Mouse (Mus musculus): ENCODE results near the gene Mdga2. TPM values are rescaled to one million over a fixed set of nuclear protein-coding genes. Genes with fewer than 3 reads are reported as not detected.

Gene Mdga2
- total and polyA plus RNA-seq, 3 experiments, result 0.27 TPM; not detected in 2

DNA sequence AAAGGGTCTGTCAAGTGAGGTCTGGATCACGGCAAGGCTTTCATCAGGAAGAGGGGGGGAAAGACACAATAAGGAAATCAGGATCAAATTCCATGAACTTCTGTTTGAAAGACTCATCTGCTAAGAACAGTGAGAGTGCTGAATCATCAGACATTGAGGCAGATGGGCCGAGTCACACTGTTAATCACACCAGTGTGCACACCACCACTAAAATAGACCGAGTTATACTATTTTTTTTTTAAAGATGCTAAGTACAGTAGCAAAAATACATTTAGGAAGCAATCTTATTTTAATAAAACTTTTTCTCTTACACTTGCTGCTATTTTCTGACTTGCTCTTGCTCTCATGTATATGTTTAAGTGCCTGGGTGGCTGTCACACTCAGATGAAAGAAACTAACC, 382.0 kb downstream of the Mdga2 start:
- H3K36me3 ChIP-seq (replicated peaks in 1 of 2; ENCODE audit: control insufficient read depth in 1 of 2, insufficient read depth in 1 of 2, low read length in 1 of 2), result no peaks in the 10 kb centered on the region
- no peaks in the 10 kb centered on the region for H3K27me3 ChIP-seq (replicated peaks)
- no peak overlapping the region for H3K27ac ChIP-seq (ENCODE audit: insufficient read depth, low read depth)
- no peaks in the 10 kb centered on the region for H3K9me3 ChIP-seq (replicated peaks; ENCODE audit: low read length)
- no peak for TF ChIP-seq MYC (IDR thresholded peaks at IDR 0.05; ENCODE audit: low read depth, low read length)
- TF ChIP-seq GABPA (IDR thresholded peaks at IDR 0.05; ENCODE audit: insufficient replicate concordance, low read depth, low read length), result no peak
- TF ChIP-seq ELF1 (IDR thresholded peaks at IDR 0.05; ENCODE audit: low read depth, low read length), result no peak
- no peak for TF ChIP-seq MEF2A (IDR thresholded peaks at IDR 0.05; ENCODE audit: borderline replicate concordance, low read depth, low read length)
- TF ChIP-seq POLR2AphosphoS2 (IDR thresholded peaks at IDR 0.05; ENCODE audit: low read depth, low read length), result no peak
- no peak for TF ChIP-seq RAD21 (IDR thresholded peaks at IDR 0.05; ENCODE audit: low read depth, low read length)
- no peak for TF ChIP-seq UBTF (IDR thresholded peaks at IDR 0.05; ENCODE audit: low read depth, low read length)
- no peak for TF ChIP-seq SMC3 (IDR thresholded peaks at IDR 0.05; ENCODE audit: low read depth, low read length)
- no peak for TF ChIP-seq KAT2A (IDR thresholded peaks at IDR 0.05; ENCODE audit: insufficient replicate concordance, low read length)
- no peak for TF ChIP-seq CHD1 (IDR thresholded peaks at IDR 0.05; ENCODE audit: low read depth, low read length)
- no peak for TF ChIP-seq MAZ (IDR thresholded peaks at IDR 0.05; ENCODE audit: low read depth, low read length)
- H3K4me1 ChIP-seq (ENCODE audit: control insufficient read depth in 1 of 2, insufficient read depth in 2 of 2), result no peaks in the 10 kb centered on the region
- no peak overlapping the region for H3K9ac ChIP-seq (ENCODE audit: insufficient read depth, low read depth)
- dilution Hi-C loops (cut with MboI; ENCODE audit: extremely low pct_ligation_motif_present, extremely low pct_unique_long_range_greater_than_20kb, low sequenced_read_pairs) (no loop called here), in situ Hi-C loops (cut with MboI; ENCODE audit: low pct_ligation_motif_present, low pct_unique_long_range_greater_than_20kb, low sequenced_read_pairs) (no loop called here)
- no peaks in the 10 kb centered on the region for H3K79me2 ChIP-seq (replicated peaks; ENCODE audit: control insufficient read depth, extremely low read depth, insufficient read depth, poor library complexity, severe bottlenecking)
- H3K4me2 ChIP-seq (ENCODE audit: insufficient read depth, low read depth, poor library complexity, severe bottlenecking), result no peak overlapping the region
- no peak for DNase-seq (ENCODE audit: extremely low read depth)
- no peak overlapping the region for H3K4me3 ChIP-seq (replicated peaks in 1 of 3; ENCODE audit: low read depth in 2 of 3, low read length in 2 of 3, poor library complexity in 1 of 3)

DNA sequence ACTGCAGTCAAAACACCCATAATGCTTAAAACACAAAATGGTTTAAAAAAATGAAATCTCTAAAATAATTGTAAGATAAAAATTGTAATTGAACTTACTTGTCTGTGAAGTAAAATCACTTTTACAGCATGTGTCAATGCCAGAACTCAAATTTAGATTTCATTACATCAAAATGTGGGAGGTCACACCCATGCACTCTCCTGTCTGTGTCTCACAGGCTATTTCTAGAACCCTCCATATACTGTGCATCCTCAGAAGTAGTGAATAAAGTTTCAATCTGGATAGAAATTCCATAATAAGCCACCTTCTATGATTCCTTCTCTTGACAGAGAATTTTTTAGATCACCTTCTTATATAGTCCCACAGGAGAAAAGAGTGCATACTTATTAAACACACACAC, 466.7 kb downstream of the Mdga2 start:
- dilution Hi-C loops (cut with MboI; ENCODE audit: extremely low pct_ligation_motif_present, extremely low pct_unique_long_range_greater_than_20kb, low sequenced_read_pairs), result no loop called here
- Histone ChIP-seq H3K4me1 (ENCODE audit: control insufficient read depth in 1 of 2, insufficient read depth in 2 of 2) (peaks cover 0 to 5% of the 10 kb centered on the region in 2 experiments; a peak in 1 of 4 replicates), H3K4me3 (replicated peaks in 1 of 3; ENCODE audit: low read depth in 2 of 3, low read length in 2 of 3, poor library complexity in 1 of 3) (no peak overlapping the region), H3K9ac (ENCODE audit: insufficient read depth, low read depth) (no peak overlapping the region), H3K9me3 (replicated peaks; ENCODE audit: low read length) (no peaks in the 10 kb centered on the region), H3K79me2 (replicated peaks; ENCODE audit: control insufficient read depth, extremely low read depth, insufficient read depth, poor library complexity, severe bottlenecking) (no peaks in the 10 kb centered on the region), H3K27me3 (replicated peaks) (no peaks in the 10 kb centered on the region), H3K4me2 (ENCODE audit: insufficient read depth, low read depth, poor library complexity, severe bottlenecking) (no peak overlapping the region), H3K27ac (ENCODE audit: insufficient read depth, low read depth) (no peak overlapping the region), H3K36me3 (replicated peaks in 1 of 2; ENCODE audit: control insufficient read depth in 1 of 2, insufficient read depth in 1 of 2, low read length in 1 of 2) (no peaks in the 10 kb centered on the region)
- in situ Hi-C loops (cut with MboI; ENCODE audit: low pct_ligation_motif_present, low pct_unique_long_range_greater_than_20kb, low sequenced_read_pairs), result no loop called here
- no peak for DNase-seq (ENCODE audit: extremely low read depth)
- TF ChIP-seq NELFE (IDR thresholded peaks at IDR 0.05; ENCODE audit: low read depth, low read length) (no peak), MAX (IDR thresholded peaks at IDR 0.05; ENCODE audit: low read length) (no peak), CHD2 (IDR thresholded peaks at IDR 0.05; ENCODE audit: low read length) (no peak), MAFK (IDR thresholded peaks at IDR 0.05; ENCODE audit: insufficient replicate concordance, low read length) (no peak), EP300 (IDR thresholded peaks at IDR 0.05; ENCODE audit: low read length) (no peak), CHD1 (IDR thresholded peaks at IDR 0.05; ENCODE audit: low read depth, low read length) (no peak), MAZ (IDR thresholded peaks at IDR 0.05; ENCODE audit: low read depth, low read length) (no peak), GABPA (IDR thresholded peaks at IDR 0.05; ENCODE audit: insufficient replicate concordance, low read depth, low read length) (no peak), JUND (conservative IDR thresholded peaks at IDR 0.05; ENCODE audit: low read depth, low read length) (no peak), CTCF (conservative IDR thresholded peaks at IDR 0.05 in 1 of 2, IDR thresholded peaks at IDR 0.05 in 1 of 2; ENCODE audit: low read depth in 2 of 2, low read length in 2 of 2) (no peak), JUN (IDR thresholded peaks at IDR 0.05; ENCODE audit: insufficient read depth, low read depth, low read length) (no peak), ZNF384 (IDR thresholded peaks at IDR 0.05; ENCODE audit: low read depth, low read length) (no peak), HCFC1 (IDR thresholded peaks at IDR 0.05; ENCODE audit: low read depth, low read length) (no peak), ETS1 (conservative IDR thresholded peaks at IDR 0.05; ENCODE audit: low read depth, low read length) (no peak), POLR2A (IDR thresholded peaks at IDR 0.05; ENCODE audit: low read depth, low read length) (no peak), USF1 (IDR thresholded peaks at IDR 0.05; ENCODE audit: low read depth, low read length) (no peak), NRF1 (IDR thresholded peaks at IDR 0.05; ENCODE audit: low read depth, low read length) (no peak), RCOR1 (conservative IDR thresholded peaks at IDR 0.05; ENCODE audit: low read depth, low read length) (no peak)
